Mouse (Mus musculus): ENCODE data around the gene Rbbp8nl.

Rbbp8nl gene

DNA sequence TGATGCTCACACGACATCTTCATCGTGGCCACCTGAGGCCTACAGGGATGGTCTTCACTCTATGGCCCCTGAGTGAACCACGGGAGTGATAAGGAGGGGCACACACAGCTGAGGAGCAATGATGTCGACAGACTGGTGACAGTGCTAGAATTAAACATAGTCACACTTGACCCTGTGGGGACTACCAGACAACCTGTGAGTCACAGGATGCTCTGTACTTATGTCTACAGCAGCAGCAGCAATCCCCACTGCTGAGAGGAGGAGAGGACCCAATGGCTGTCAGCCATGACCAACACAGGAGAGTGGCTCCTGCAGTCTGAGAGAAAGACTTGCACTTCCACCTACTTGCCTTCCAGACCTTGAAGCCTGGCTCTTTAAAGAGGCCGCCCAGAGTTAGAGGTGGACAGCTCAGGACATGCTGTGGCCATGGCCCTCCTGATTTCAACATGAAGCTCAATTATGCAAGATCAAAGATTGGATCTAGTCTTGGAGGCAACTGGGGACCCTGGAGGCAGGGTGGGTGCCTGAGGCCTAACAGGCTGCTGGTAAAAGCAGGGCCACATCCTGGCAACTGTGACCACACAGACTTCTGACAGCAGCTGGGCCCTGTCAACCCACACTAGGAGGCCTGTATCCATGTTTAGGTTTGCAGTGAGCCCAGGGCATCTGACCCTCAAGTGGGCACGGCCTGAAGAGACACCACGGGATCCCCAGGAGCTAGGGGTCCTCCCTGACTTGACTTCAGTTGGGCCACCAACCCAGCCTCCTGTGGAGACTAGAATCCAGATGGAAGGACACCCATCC, 56.4 kb downstream of the Rbbp8nl start:
- no peak for DNase-seq (ENCODE audit: low read depth in 2 of 2, low spot score in 2 of 2)

DNA sequence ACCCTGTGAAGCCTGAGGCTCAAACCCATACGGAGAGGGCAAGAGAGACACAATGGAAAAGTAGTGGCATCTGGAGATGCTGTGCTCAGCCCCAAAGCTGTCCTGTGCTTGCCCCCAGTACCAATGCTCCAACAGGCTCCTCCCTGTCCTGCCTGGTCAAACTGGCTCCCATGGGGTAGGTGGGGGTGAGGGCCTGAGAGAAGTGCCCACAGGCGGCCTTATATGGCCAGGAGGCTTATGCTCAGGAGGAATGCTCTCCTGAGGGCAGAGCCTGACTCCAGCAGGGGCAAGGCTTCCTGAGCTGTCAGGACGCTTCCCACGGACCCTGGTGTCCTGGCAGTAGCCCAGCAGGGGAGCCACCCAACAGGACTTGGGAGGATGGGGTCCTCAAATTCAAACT, 59.2 kb downstream of the Rbbp8nl start:
- DNase-seq (ENCODE audit: low read depth in 2 of 2, low spot score in 2 of 2), result no peak

DNA sequence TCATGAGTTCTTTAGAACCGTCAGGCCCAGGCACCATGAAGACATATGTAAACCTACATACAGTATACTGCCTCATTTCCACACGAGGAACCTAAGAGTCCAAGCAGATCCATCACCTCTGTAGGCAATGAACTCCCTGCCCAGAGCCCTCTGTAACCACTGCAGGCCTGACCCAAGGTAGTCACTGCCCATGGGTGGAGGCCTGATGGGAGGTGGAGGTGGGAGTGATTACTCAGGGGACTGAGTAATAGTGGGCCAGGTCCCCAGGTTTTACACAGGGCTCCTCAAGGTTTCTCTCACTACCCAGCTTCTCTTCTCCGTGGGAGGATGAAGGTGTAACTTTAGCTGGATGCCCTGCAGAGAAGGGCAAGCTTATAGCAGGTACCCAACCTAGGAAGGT, 60.5 kb downstream of the Rbbp8nl start:
- DNase-seq (ENCODE audit: low read depth in 2 of 2, low spot score in 2 of 2), result no peak

DNA sequence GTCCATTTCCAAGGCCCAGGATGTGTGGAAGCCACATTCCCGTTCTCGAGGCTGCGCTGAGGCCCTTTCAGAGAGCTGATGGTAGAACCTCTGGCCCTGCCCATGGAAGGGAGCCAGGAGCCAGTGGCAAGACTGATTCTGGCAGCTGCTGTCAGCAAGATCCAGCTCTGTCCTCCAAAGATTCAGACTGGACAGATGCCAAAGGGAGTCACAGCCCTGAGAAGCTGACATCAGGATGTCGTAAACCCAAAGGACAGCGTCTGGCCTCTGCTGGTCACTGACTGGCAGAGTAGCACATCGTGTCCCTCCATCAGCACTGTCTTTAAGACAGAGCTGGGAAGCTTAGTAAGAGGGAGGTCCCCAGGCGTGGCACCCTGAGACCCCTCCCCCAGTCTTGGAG, 61.1 kb downstream of the Rbbp8nl start:
- no peak for DNase-seq (ENCODE audit: low read depth in 2 of 2, low spot score in 2 of 2)

DNA sequence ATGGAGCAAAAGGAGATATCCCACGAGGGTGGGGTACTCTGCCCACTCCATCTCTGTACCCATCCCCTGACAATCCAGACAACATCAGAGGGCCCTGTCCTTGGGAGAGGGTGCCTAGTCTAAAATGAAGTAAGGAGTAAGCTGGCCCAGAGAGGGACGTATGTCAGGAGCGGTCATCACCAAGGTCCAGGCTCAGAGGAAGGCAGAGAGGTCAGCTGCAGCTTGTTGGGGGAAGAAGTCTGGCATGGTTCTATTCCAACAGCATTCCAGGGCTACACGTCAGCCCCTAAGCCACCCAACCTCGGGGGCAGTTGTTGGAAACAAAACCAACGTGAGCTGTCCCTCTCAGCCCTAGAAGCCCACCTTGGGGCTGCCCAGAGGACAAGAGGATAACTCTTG, 61.6 kb downstream of the Rbbp8nl start:
- no peak for DNase-seq (ENCODE audit: low read depth in 2 of 2, low spot score in 2 of 2)

Measured in CD8-positive naive resting alpha-beta T cell, adult 2 months (primary cell).